Mouse (Mus musculus): Measurements from ENCODE around the gene Cyp2b10. TPM values are rescaled to one million over a fixed set of nuclear protein-coding genes. Genes with fewer than 3 reads are reported as not detected.

Gene Cyp2b10
- polyA plus RNA-seq, 1 experiment from 2014 or later: not detected

Other genes with a start within 250 kb of the Cyp2b10 start
- gene Bckdha, start 238.6 kb upstream of the Cyp2b10 start, polyA plus RNA-seq (2015; fragmentation: Nextera tagmentation; extraction: Ambion mirVana): 46.8 and 51.8 TPM in 2 replicates
- 39.5 and 42.9 TPM in 2 replicates for gene Exosc5, start 238.5 kb upstream of the Cyp2b10 start, polyA plus RNA-seq (2015; fragmentation: Nextera tagmentation; extraction: Ambion mirVana)
- 101 and 129 TPM in 2 replicates for gene Tmem91, start 222.5 kb upstream of the Cyp2b10 start, polyA plus RNA-seq (2015; fragmentation: Nextera tagmentation; extraction: Ambion mirVana)
- 48.4 and 49.8 TPM in 2 replicates for gene B9d2, start 216.8 kb upstream of the Cyp2b10 start, polyA plus RNA-seq (2015; fragmentation: Nextera tagmentation; extraction: Ambion mirVana)
- gene Tgfb1, start 210.6 kb upstream of the Cyp2b10 start, polyA plus RNA-seq (2015; fragmentation: Nextera tagmentation; extraction: Ambion mirVana): 0.63 and 1.2 TPM in 2 replicates
- 29.3 and 40.1 TPM in 2 replicates for gene Ccdc97, start 178.5 kb upstream of the Cyp2b10 start, polyA plus RNA-seq (2015; fragmentation: Nextera tagmentation; extraction: Ambion mirVana)
- gene Hnrnpul1, start 142.9 kb upstream of the Cyp2b10 start, polyA plus RNA-seq (2015; fragmentation: Nextera tagmentation; extraction: Ambion mirVana): 32.3 and 37.6 TPM in 2 replicates
- gene Axl, start 108.9 kb upstream of the Cyp2b10 start, polyA plus RNA-seq (2015; fragmentation: Nextera tagmentation; extraction: Ambion mirVana): 18.1 and 25.5 TPM in 2 replicates
- gene Cyp2s1, start 80.7 kb upstream of the Cyp2b10 start, polyA plus RNA-seq (2015; fragmentation: Nextera tagmentation; extraction: Ambion mirVana): 4.1 and 4.6 TPM in 2 replicates
- not detected in 2 replicates for gene Cyp2b13, start 163.9 kb downstream of the Cyp2b10 start, polyA plus RNA-seq (2015; fragmentation: Nextera tagmentation; extraction: Ambion mirVana)

All from hindbrain, embryonic 16.5 days (tissue).